Mouse (Mus musculus) CD4-positive naive resting alpha-beta T cell, adult 76 days (primary cell): ENCODE data around the gene Zscan10. TPM values are rescaled to one million over a fixed set of nuclear protein-coding genes. Genes with fewer than 3 reads are reported as not detected.

Experiments
- total RNA-seq: library from RNA; stranded (reverse); gene quantifications from one replicate; pipeline ENCODE4 v1.2.4, GENCODE M21; 2023

The Zscan10 gene
- not detected for total RNA-seq

DNA sequence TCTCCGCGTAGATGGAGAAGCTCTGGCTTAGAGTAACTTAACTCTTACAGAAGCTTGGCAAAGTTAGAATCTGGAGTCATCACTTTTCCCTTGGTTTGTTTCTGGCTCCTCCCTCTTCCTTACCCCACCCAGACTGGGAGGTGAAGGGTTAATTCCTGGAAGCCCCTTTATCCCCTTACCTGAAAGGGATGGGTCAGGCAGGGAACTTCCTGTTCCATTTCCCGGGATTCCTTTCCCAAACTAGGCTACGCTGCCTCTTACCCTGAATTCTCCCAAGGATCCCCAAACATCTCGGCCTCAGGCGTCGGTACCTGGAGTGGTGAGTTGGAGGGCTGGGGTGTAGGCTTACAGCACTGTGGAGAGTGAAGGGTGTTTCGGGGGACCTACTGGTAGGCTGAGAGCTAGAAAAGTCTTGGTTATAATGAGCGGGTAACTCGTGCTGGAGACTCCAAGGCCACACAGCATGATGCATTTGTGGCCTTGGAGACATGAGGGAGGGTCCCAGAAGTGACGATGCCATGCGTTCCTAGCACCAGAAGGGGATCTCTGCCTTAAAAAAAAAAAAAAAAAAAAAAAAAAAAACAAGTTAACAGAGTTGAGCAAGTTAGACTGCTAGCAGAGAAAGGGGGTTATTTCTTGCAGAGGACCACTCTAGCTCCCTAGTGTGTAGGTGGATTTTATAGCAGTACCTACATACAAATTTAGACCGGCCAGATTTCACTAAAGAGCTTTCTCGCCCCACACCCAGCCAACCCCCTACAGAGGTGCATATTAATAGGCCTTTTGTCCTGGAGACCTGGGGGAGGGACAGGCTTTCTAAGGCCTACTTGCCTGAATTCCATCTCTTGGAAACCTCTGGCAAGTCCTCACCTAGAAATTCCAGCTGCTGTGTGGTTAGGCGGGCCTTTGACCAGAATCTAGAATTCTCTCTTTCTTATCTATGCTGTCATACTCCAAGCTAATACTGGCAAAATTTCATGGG lies at the start of gene Zscan10:
Gene Zscan10, plus strand, starts transcription at position 216 of the 982 bp plus-strand sequence.

DNA sequence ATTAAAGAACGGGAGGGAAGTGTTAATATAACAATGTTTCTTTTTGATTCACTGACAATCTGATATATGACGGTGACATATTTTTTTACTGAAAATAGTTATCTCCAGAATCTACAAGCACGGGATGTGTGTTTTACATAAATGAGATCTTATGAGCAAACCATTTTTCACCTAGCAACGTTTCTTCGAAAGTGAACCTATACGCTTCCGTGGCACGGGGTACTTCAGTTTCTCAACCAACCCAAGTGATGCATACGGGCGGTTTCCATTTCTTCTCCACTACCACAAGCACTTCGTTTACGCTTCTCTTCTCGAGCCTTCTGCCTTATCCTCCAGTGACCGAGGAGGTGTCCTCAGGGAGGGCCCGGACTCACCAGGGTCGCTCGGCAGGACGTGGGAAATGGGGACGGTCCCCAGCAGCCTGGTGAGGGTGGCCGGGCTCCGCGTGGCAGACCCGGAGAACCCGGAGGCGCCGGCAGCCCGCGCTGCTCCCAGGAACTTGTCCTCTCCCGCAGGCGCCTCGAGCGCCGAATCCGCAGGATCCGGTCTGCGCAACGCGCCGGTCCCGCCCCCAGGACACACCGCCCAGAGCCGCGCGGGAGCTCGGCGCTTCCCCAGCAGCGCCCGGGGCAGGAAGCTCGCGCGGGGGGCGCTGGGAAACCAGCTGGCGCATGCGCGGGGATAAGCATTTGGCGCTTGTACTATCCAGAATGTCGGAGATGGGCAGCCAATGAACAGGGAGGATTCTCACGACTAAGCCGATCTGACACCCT lies 36.9 kb upstream of the Zscan10 start, which contains the start of gene Zfp213:
Gene Zfp213, minus strand, starts transcription at position 644 of the 773 bp plus-strand sequence.

DNA sequence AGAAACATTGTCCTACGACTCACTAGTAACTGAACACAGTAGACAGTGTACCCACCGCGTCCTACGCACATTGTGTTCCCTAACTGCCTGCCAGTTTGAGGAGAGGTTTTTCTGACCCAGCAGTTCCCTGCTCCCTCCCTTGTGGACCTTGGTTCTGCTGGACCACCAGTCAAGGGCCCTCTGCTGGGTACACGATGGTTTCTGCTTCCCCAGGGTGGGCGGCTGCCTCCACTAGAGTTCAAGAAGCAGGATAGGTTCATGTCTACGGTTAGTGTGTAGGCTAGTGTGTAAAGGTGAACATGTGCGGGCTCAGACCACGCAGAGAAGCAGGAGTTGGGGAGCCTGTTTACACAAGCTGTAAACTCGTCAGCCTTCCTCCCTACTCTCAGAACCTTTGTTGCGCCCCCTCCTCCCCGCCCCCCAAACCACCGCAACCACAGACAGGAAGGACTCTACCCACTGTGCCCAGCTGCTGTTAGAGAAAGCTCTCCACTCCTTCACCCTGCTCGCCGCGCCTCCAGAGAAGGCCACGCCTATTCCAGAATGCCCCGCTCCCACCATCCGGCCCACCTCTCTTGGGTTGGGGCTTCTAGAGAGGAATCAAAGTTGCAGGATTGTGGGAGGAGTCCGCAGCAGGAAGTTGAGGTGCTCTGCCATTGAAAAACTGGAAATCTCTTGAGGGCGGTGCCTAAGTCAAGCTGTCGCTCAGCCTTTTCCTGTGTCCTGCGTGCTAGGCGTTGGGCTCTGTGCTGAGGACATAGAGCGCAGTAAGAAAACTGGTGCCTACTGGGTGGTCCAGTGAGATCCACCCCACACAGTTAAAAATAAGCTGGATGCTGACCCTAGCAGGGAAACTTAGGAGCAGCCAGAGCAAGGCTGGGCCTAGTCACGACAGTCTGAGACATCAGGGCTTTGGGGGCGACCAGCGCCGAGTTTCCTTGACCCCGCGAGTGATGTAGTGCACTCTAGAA lies 1.8 kb upstream of the Zscan10 start, which contains the start of gene Zfp13:
Gene Zfp13, minus strand, starts transcription at position 906 of the 971 bp plus-strand sequence.

DNA sequence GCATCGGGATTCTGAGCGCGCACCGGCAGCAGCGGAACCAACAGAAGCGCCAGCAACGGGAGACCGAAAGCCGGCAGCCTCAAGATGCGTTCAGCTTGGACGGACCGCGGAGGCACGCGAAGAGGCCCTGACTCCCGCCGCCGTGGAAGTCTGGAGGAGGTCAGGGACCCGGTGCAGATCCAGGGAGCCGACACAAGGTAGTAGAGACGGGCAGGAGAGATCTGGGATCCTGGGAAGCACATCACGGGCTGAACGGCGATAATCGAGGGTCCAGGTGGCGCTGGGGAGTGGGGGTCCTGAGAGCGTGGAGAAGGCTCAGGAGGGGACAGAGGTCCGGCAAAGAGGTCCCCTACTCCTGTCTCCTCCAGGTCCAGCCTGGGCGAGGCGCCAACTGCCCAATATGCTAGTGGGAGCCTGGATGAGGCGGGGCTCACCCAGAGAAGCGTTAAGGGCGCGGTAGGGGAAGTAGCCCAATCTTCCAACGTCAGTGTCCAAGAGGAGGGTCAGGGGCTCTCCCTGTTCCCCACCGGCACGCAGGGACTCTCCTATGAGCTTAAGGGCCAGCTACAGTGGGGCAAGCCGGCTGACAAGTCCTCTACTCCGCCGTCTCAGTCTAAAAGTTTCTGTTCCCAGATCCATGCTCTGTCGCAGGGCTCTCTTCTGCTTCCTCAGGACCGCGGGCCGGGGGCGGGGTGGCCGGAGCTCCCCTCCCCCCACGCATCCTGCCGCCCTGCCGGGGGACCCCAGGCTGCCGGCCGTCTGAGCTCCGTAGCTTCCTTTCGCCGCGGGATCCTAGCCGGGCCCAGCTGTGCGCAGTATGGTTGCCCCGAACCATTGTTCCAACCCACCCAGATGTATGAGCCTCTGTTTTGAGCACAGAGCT lies 44.2 kb downstream of the Zscan10 start, which contains the start of gene Mmp25:
Gene Mmp25, minus strand, starts transcription at position 665 of the 883 bp plus-strand sequence.

DNA sequence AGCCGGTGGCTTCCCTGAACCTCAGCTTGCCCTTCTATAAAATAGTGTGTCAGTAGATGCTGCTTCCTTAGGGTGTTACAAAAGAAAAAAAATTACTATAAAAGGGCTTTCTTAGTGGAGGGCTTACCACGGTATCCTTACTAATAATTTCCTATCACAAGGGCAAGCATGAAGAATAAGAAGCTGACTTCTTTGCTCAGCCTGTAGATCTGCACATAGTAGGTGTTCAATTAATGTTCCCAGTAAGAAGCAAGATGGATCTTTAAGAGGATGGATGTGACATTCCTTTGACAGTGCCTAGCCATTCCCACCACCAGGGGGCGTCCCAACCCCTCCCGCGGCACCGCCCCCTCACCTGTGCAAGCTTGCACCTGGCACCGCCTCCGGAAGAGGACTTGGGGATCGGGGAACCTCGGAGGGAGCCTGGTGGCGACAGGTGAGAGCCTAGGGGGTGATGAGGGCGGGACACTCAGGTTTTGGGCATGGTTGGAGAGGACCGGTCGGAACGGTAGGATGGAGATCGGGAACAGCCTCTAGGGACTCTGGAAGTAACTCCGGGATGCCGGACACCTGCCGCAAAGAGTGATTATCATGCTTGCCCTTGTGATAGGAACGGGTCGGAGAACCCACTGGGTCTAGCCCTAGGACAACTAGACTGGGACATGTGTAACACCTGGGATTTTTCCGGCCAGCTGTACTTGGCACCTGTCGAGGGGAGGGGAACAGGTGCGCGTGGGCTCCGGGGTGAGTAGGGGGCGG lies 59.6 kb downstream of the Zscan10 start, which contains the start of gene Bicdl2:
Gene Bicdl2, plus strand, starts transcription at position 390 of the 759 bp plus-strand sequence.

Other genes starting within 250 kb of the Zscan10 start
- not detected for gene Vmn2r116, start 216.3 kb upstream of the Zscan10 start, total RNA-seq
- gene Vmn2r117, start 121.2 kb upstream of the Zscan10 start, total RNA-seq = not detected
- 7.6 TPM for gene Zfp213, start 36.6 kb upstream of the Zscan10 start, total RNA-seq
- gene Zfp13, start 1.4 kb upstream of the Zscan10 start, total RNA-seq = not detected
- 0.38 TPM for gene Mmp25, start 44.4 kb downstream of the Zscan10 start, total RNA-seq
- 0.35 TPM for gene Bicdl2, start 59.6 kb downstream of the Zscan10 start, total RNA-seq
- gene Hcfc1r1, start 72.7 kb downstream of the Zscan10 start, total RNA-seq = 42.8 TPM
- 22.1 TPM for gene Thoc6, start 73.0 kb downstream of the Zscan10 start, total RNA-seq
- 71.7 TPM for gene Tnfrsf12a, start 76.6 kb downstream of the Zscan10 start, total RNA-seq
- gene Cldn6, start 78.4 kb downstream of the Zscan10 start, total RNA-seq = not detected
- not detected for gene Cldn9, start 83.2 kb downstream of the Zscan10 start, total RNA-seq
- gene 1520401A03Rik, start 121.9 kb downstream of the Zscan10 start, total RNA-seq = not detected
- 37.1 TPM for gene Pkmyt1, start 125.5 kb downstream of the Zscan10 start, total RNA-seq
- 2.0 TPM for gene Paqr4, start 140.0 kb downstream of the Zscan10 start, total RNA-seq
- 0.62 TPM for gene Kremen2, start 145.0 kb downstream of the Zscan10 start, total RNA-seq
- 18.9 TPM for gene Flywch1, start 170.7 kb downstream of the Zscan10 start, total RNA-seq
- gene Flywch2, start 185.2 kb downstream of the Zscan10 start, total RNA-seq = not detected
- 1,551 TPM for gene Srrm2, start 189.7 kb downstream of the Zscan10 start, total RNA-seq
- 130 TPM for gene Elob, start 228.3 kb downstream of the Zscan10 start, total RNA-seq
- gene Prss33, start 235.2 kb downstream of the Zscan10 start, total RNA-seq = not detected
- gene Prss32, start 243.0 kb downstream of the Zscan10 start, total RNA-seq = not detected
- gene Prss41, start 243.3 kb downstream of the Zscan10 start, total RNA-seq = 0.91 TPM